Mouse (Mus musculus): ENCODE data around the gene Higd1c. TPM values are rescaled to one million over a fixed set of nuclear protein-coding genes. Genes with fewer than 3 reads are reported as not detected.
A peak's percentile ranks its signal among the peaks of the same experiment; 100 is the strongest.
"Not testable (repeated sequence)": the region's sequence is repeated elsewhere in the genome, so short reads cannot be mapped to it uniquely, and the experiment has no call there.

Gene Higd1c
- polyA plus RNA-seq, 1 experiment from 2014 or later, result not detected

- no peak overlapping the region for H3K4me2 ChIP-seq (ENCODE audit: low read depth, low read length)
- no peak overlapping the region for H3K9ac ChIP-seq (ENCODE audit: low read depth, low read length)
- H3K4me1 ChIP-seq (ENCODE audit: control insufficient read depth, insufficient read depth, low read length), result peaks cover 10% of the 10 kb centered on the region
- WGBS, result 57% methylated on average over 4 of the region's 4 CpGs
- H3K36me3 ChIP-seq (ENCODE audit: control insufficient read depth, insufficient read depth, low read length), result peaks cover 5% of the 10 kb centered on the region; the same call in 1 of the 2 replicates
- H3K4me3 ChIP-seq (ENCODE audit: low read length), result no peak overlapping the region
- H3K9me3 ChIP-seq (ENCODE audit: control insufficient read depth, low read length), result no peaks in the 10 kb centered on the region
- peak overlapping the region; percentile 29 for H3K27ac ChIP-seq (ENCODE audit: low read length)
- peak; percentile 80 for ATAC-seq
- no peaks in the 10 kb centered on the region for H3K27me3 ChIP-seq (replicated peaks; ENCODE audit: control insufficient read depth, insufficient read depth, low read length)
Measured at GRCm38 (mm10) chr15:100414011-100414410, 49.7 kb downstream of the Higd1c start.

GRCm38 (mm10) chr15:100414942-100415341 is 50.6 kb downstream of the Higd1c start:
- H3K27ac ChIP-seq (ENCODE audit: low read length), result peak overlapping the region; percentile 31

GRCm38 (mm10) chr15:100415684-100416083 is 51.3 kb downstream of the Higd1c start:
- no peaks in the 10 kb centered on the region for H3K9me3 ChIP-seq (ENCODE audit: control insufficient read depth, low read length)
- H3K9ac ChIP-seq (ENCODE audit: low read depth, low read length), result no peak overlapping the region
- no peak for ATAC-seq
- H3K4me2 ChIP-seq (ENCODE audit: low read depth, low read length), result no peak overlapping the region
- no peak overlapping the region for H3K27ac ChIP-seq (ENCODE audit: low read length)
- H3K27me3 ChIP-seq (replicated peaks; ENCODE audit: control insufficient read depth, insufficient read depth, low read length), result no peaks in the 10 kb centered on the region
- no peaks in the 10 kb centered on the region for H3K36me3 ChIP-seq (ENCODE audit: control insufficient read depth, insufficient read depth, low read length)
- no peak overlapping the region for H3K4me3 ChIP-seq (ENCODE audit: low read length)
- H3K4me1 ChIP-seq (ENCODE audit: control insufficient read depth, insufficient read depth, low read length), result peaks cover 23% of the 10 kb centered on the region
- 81% methylated on average over 8 of the region's 8 CpGs for WGBS

More at GRCm38 (mm10) chr15:100414942-100415341, 50.6 kb downstream of the Higd1c start:
- H3K4me1 ChIP-seq (ENCODE audit: control insufficient read depth, insufficient read depth, low read length), result peaks cover 17% of the 10 kb centered on the region
- H3K4me3 ChIP-seq (ENCODE audit: low read length), result no peak overlapping the region
- H3K9ac ChIP-seq (ENCODE audit: low read depth, low read length), result no peak overlapping the region
- no peaks in the 10 kb centered on the region for H3K9me3 ChIP-seq (ENCODE audit: control insufficient read depth, low read length)
- no peaks in the 10 kb centered on the region for H3K36me3 ChIP-seq (ENCODE audit: control insufficient read depth, insufficient read depth, low read length)
- ATAC-seq, result no peak
- H3K27me3 ChIP-seq (replicated peaks; ENCODE audit: control insufficient read depth, insufficient read depth, low read length), result no peaks in the 10 kb centered on the region
- H3K4me2 ChIP-seq (ENCODE audit: low read depth, low read length), result no peak overlapping the region
- 94% methylated on average over 13 of the region's 13 CpGs for WGBS

GRCm38 (mm10) chr15:100417854-100418450 is 53.6 kb downstream of the Higd1c start:
- 76% methylated on average over 9 of the region's 9 CpGs for WGBS
- 0 out of 2 replicates have a peak overlapping the region, but pooled peaks have one; percentile 25 for H3K9ac ChIP-seq (ENCODE audit: low read depth, low read length)
- no peak for ATAC-seq
- no peak overlapping the region for H3K4me3 ChIP-seq (ENCODE audit: low read length)
- no peak overlapping the region for H3K27ac ChIP-seq (ENCODE audit: low read length)
- no peak overlapping the region for H3K4me2 ChIP-seq (ENCODE audit: low read depth, low read length)
- H3K4me1 ChIP-seq (ENCODE audit: control insufficient read depth, insufficient read depth, low read length), result peaks cover 32% of the 10 kb centered on the region
- no peaks in the 10 kb centered on the region for H3K9me3 ChIP-seq (ENCODE audit: control insufficient read depth, low read length)
- H3K36me3 ChIP-seq (ENCODE audit: control insufficient read depth, insufficient read depth, low read length), result no peaks in the 10 kb centered on the region
- H3K27me3 ChIP-seq (replicated peaks; ENCODE audit: control insufficient read depth, insufficient read depth, low read length), result no peaks in the 10 kb centered on the region

GRCm38 (mm10) chr15:100419311-100419710 is 55.0 kb downstream of the Higd1c start:
- Histone ChIP-seq H3K27me3 (replicated peaks; ENCODE audit: control insufficient read depth, insufficient read depth, low read length) (no peaks in the 10 kb centered on the region), H3K9ac (ENCODE audit: low read depth, low read length) (peak overlapping the region; percentile 5; the same call in 1 of the 2 replicates), H3K4me2 (ENCODE audit: low read depth, low read length) (no peak overlapping the region), H3K4me3 (ENCODE audit: low read length) (no peak overlapping the region), H3K9me3 (ENCODE audit: control insufficient read depth, low read length) (no peaks in the 10 kb centered on the region), H3K4me1 (ENCODE audit: control insufficient read depth, insufficient read depth, low read length) (peaks cover 35% of the 10 kb centered on the region), H3K27ac (ENCODE audit: low read length) (peak overlapping the region; percentile 1; the same call in 1 of the 2 replicates), H3K36me3 (ENCODE audit: control insufficient read depth, insufficient read depth, low read length) (no peaks in the 10 kb centered on the region)
- ATAC-seq, result no peak
- 69% methylated on average over 8 of the region's 8 CpGs for WGBS

- 0 out of 2 replicates have a peak, but pooled peaks have one; percentile 11 for ATAC-seq
- H3K9me3 ChIP-seq (ENCODE audit: control insufficient read depth, low read length), result no peaks in the 10 kb centered on the region
- WGBS, result 62% methylated on average over 9 of the region's 9 CpGs
- H3K36me3 ChIP-seq (ENCODE audit: control insufficient read depth, insufficient read depth, low read length), result no peaks in the 10 kb centered on the region
- H3K4me2 ChIP-seq (ENCODE audit: low read depth, low read length), result peak overlapping the region; percentile 6; the same call in 1 of the 2 replicates
- no peak overlapping the region for H3K4me3 ChIP-seq (ENCODE audit: low read length)
- H3K27me3 ChIP-seq (replicated peaks; ENCODE audit: control insufficient read depth, insufficient read depth, low read length), result no peaks in the 10 kb centered on the region
- H3K27ac ChIP-seq (ENCODE audit: low read length), result peak overlapping the region; percentile 43; the same call in 1 of the 2 replicates
- H3K9ac ChIP-seq (ENCODE audit: low read depth, low read length), result peak overlapping the region; percentile 5; the same call in 1 of the 2 replicates
- peaks cover 40% of the 10 kb centered on the region for H3K4me1 ChIP-seq (ENCODE audit: control insufficient read depth, insufficient read depth, low read length)
Measured at GRCm38 (mm10) chr15:100419901-100420745, 55.8 kb downstream of the Higd1c start.

- Histone ChIP-seq H3K36me3 (ENCODE audit: control insufficient read depth, insufficient read depth, low read length) (no peaks in the 10 kb centered on the region), H3K27me3 (replicated peaks; ENCODE audit: control insufficient read depth, insufficient read depth, low read length) (no peaks in the 10 kb centered on the region), H3K9me3 (ENCODE audit: control insufficient read depth, low read length) (no peaks in the 10 kb centered on the region), H3K27ac (ENCODE audit: low read length) (peak overlapping the region; percentile 68; the same call in 1 of the 2 replicates), H3K4me3 (ENCODE audit: low read length) (peak overlapping the region; percentile 93), H3K4me1 (ENCODE audit: control insufficient read depth, insufficient read depth, low read length) (peaks cover 40% of the 10 kb centered on the region), H3K9ac (ENCODE audit: low read depth, low read length) (peak overlapping the region; percentile 97), H3K4me2 (ENCODE audit: low read depth, low read length) (peak overlapping the region; percentile 95)
- ATAC-seq, result no peak
- WGBS, result 32% methylated on average over 8 of the region's 8 CpGs
Measured at GRCm38 (mm10) chr15:100421059-100421757, 56.9 kb downstream of the Higd1c start.

GRCm38 (mm10) chr15:100421758-100422197 is 57.4 kb downstream of the Higd1c start, which contains the start of gene Gm5475:
Gene Gm5475 (plus strand): TSS chr15:100422147.
- 32% methylated on average over 3 of the region's 3 CpGs for WGBS
- ATAC-seq; H3K36me3 ChIP-seq (ENCODE audit: control insufficient read depth, insufficient read depth, low read length); H3K27me3 ChIP-seq (replicated peaks; ENCODE audit: control insufficient read depth, insufficient read depth, low read length); H3K9me3 ChIP-seq (ENCODE audit: control insufficient read depth, low read length): not testable (repeated sequence)
- Histone ChIP-seq H3K4me1 (ENCODE audit: control insufficient read depth, insufficient read depth, low read length) (peaks cover 40% of the 10 kb centered on the region), H3K4me2 (ENCODE audit: low read depth, low read length) (peak within 1 kb of the TSS; percentile 95), H3K9ac (ENCODE audit: low read depth, low read length) (peak within 1 kb of the TSS; percentile 97), H3K27ac (ENCODE audit: low read length) (peak within 1 kb of the TSS; percentile 68), H3K4me3 (ENCODE audit: low read length) (peak within 1 kb of the TSS; percentile 93)

- H3K9ac ChIP-seq (ENCODE audit: low read depth, low read length), result peak overlapping the region; percentile 97
- WGBS, result under 1% methylated on average over 44 of the region's 44 CpGs
- peak; percentile 51 for ATAC-seq
- H3K9me3 ChIP-seq (ENCODE audit: control insufficient read depth, low read length), result no peaks in the 10 kb centered on the region
- peak overlapping the region; percentile 93 for H3K4me3 ChIP-seq (ENCODE audit: low read length)
- H3K4me2 ChIP-seq (ENCODE audit: low read depth, low read length), result peak overlapping the region; percentile 95
- no peaks in the 10 kb centered on the region for H3K27me3 ChIP-seq (replicated peaks; ENCODE audit: control insufficient read depth, insufficient read depth, low read length)
- H3K4me1 ChIP-seq (ENCODE audit: control insufficient read depth, insufficient read depth, low read length), result peaks cover 40% of the 10 kb centered on the region
- H3K36me3 ChIP-seq (ENCODE audit: control insufficient read depth, insufficient read depth, low read length), result no peaks in the 10 kb centered on the region
- peak overlapping the region; percentile 61 for H3K27ac ChIP-seq (ENCODE audit: low read length)
Measured at GRCm38 (mm10) chr15:100422476-100422875, 58.1 kb downstream of the Higd1c start.
